Comparison of ENCODE assay signal across 8 mouse cellular contexts in the genomic region with DNA sequence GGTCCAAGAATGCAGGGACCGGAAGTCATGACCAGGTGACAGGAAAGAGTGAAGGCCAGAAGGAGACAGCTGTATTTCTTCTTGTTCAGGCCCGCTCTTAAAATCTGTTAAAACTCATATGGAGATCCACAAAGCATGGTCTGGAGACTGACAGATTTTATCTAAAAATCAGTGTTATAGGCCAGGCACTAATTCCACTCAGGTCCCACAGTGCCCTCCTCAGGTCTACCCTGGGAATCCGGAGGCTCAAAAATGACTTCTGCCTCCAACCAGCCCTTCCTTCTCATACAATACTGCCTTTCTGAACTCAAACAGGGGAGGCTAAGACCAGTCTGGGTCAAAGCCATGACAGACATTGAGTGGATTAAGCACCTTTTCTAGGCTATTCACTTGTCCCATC.
DNase-seq lines count a peak whose midpoint lies in the region; ATAC-seq and TF ChIP-seq lines count a peak whose summit lies in the region.
"Had no signal": no experiment of that assay in that cellular context is flagged by ENCODE, and none has a peak within 500 bp of the region (broad histone marks: within the 10 kb centered on the region; RNA-seq: fewer than 3 reads in every experiment).

No protein-coding gene starts in this region.

- CTCF ChIA-PET in Patski (lab: Charles Lee) = interaction anchor here (0.9 to 4.0 kb wide), 8 partner anchors 9 to 485 kb away, joined by 3 to 20 read pairs (median 4); no protein-coding TSS in a partner anchor

- POLR2A ChIA-PET in Patski (lab: Charles Lee) = interaction anchor here (1.4 kb wide), 1 partner anchor 312 kb away, joined by 3 read pairs; no protein-coding TSS in a partner anchor

- H3K27me3 ChIP-seq in Patski = no peaks in the 10 kb centered on the region

- peak in 1 of 2 experiments; percentile 46 for DNase-seq in layer of hippocampus, adult 2 months (ENCODE audit: low spot score in 2 of 2)
- no peak for DNase-seq in layer of hippocampus, adult 9-10 months (ENCODE audit: low spot score)
- DNase-seq in Patski (ENCODE audit: low read depth, low spot score) = no peak
- DNase-seq in cerebellum, adult 11 months = peak; percentile 20
- peak; percentile 52 to 67 for DNase-seq in kidney, postnatal 25 days
- peak; percentile 21 for DNase-seq in thymus, postnatal 14 days
- no peak for DNase-seq in natural killer cell, adult 2 months (ENCODE audit: low spot score in 2 of 2)

- no peak overlapping the region for H3K27ac ChIP-seq in layer of hippocampus, adult 2 months
- H3K27ac ChIP-seq: macrophage had no signal

- no peak overlapping the region for H3K4me3 ChIP-seq in layer of hippocampus, adult 2 months

- TF ChIP-seq CTCF in layer of hippocampus, adult 2 months (conservative IDR thresholded peaks at IDR 0.05) = peak; percentile 84
- peak; percentile 77 for TF ChIP-seq CTCF in Patski (IDR thresholded peaks at IDR 0.05)

- in situ Hi-C loops in Patski (cut with MboI; ENCODE audit: low pct_unique_long_range_greater_than_20kb) = no loop called here

- ATAC-seq in Patski = no peak

Comparison
In these comparisons a context has a peak if more than half of its experiments do, and no peak if none do; other contexts are left out.
1. DNase-seq: peak in cerebellum, adult 11 months (single experiment), kidney, postnatal 25 days (2 of 2) and thymus, postnatal 14 days (single experiment); none in layer of hippocampus, adult 9-10 months (single experiment), Patski (single experiment) and natural killer cell, adult 2 months (0 of 2).